Mouse (Mus musculus): ENCODE measurements at regions not wholly inside any gene's neighbourhood (a gene's known extent, or its start where the extent isn't known, plus 50 kb on each side); places are given as distances from the start of the nearest gene placed in this dataset.

DNA sequence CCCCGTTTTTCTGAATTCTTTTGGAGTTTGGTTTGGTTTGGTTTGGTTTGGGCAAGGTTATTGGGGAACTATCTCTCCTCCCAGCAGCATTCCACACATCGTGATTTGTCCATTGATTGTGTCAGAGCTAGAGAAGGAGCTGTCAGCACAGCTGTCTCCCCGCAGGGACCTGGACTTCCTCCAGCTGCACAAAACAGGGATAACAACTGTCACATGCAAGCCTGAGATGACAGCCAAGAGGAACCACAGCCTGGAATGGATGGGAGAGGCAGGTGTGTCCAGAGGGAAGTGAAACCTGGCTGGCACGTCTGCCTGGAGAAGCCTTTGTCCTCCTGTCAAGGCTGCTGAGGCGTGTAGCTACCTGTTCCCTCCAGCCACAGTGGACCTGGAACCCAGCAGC, 274.5 kb upstream of the Sulf2 start:
- TF ChIP-seq EP300 (IDR thresholded peaks at IDR 0.05; ENCODE audit: low read depth) (no peak), CTCF (IDR thresholded peaks at IDR 0.05; ENCODE audit: low read depth) (no peak)

DNA sequence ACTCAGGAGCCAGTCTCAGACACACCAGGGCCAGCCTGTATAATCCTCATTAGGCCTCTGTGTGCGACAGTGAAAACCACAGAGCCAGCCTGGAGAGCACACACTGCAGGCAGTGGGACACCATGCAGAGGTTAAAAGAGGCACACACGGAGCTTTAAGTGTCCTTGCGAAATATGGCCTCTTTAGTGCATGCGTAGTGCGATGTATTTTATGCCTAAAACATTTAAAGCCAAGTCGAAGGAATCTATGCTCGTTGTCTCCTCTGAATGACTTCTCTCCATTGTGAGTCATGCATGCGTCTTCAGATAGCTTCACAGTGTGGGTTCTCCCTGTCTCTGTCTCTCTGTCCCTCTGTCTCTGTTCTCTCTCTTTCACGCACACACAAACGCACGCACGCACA, 274.0 kb upstream of the Sulf2 start:
- Histone ChIP-seq H3K27me3 (ENCODE audit: insufficient read depth, low read length) (no peaks in the 10 kb centered on the region), H3K4me2 (ENCODE audit: low read depth, low read length) (no peak overlapping the region), H3K9ac (replicated peaks) (no peak overlapping the region), H3K4me1 (ENCODE audit: insufficient read depth) (no peaks in the 10 kb centered on the region), H3K27ac (ENCODE audit: low read depth) (no peak overlapping the region), H3K9me3 (ENCODE audit: low read length) (no peaks in the 10 kb centered on the region), H3K36me3 (replicated peaks; ENCODE audit: insufficient read depth, low read length) (no peaks in the 10 kb centered on the region), H3K4me3 (ENCODE audit: low read depth, low read length) (no peak overlapping the region)
- ATAC-seq (no peak), DNase-seq (no peak)
- no peak for TF ChIP-seq EP300 (IDR thresholded peaks at IDR 0.05; ENCODE audit: low read depth)
- no peak for TF ChIP-seq CTCF (IDR thresholded peaks at IDR 0.05; ENCODE audit: low read depth)
- 77% methylated on average over 12 of the region's 12 CpGs for WGBS (ENCODE audit: insufficient replicate concordance)

More for the DNA sequence above, 274.5 kb upstream of the Sulf2 start:
- ATAC-seq, result no peak
- DNase-seq, result no peak
- Histone ChIP-seq H3K27me3 (ENCODE audit: insufficient read depth, low read length) (no peaks in the 10 kb centered on the region), H3K4me1 (ENCODE audit: insufficient read depth) (no peaks in the 10 kb centered on the region), H3K27ac (ENCODE audit: low read depth) (no peak overlapping the region), H3K4me3 (ENCODE audit: low read depth, low read length) (no peak overlapping the region), H3K36me3 (replicated peaks; ENCODE audit: insufficient read depth, low read length) (no peaks in the 10 kb centered on the region), H3K9me3 (ENCODE audit: low read length) (no peaks in the 10 kb centered on the region), H3K9ac (replicated peaks) (no peak overlapping the region), H3K4me2 (ENCODE audit: low read depth, low read length) (no peak overlapping the region)
- 38% methylated on average over 5 of the region's 5 CpGs for WGBS (ENCODE audit: insufficient replicate concordance)

DNA sequence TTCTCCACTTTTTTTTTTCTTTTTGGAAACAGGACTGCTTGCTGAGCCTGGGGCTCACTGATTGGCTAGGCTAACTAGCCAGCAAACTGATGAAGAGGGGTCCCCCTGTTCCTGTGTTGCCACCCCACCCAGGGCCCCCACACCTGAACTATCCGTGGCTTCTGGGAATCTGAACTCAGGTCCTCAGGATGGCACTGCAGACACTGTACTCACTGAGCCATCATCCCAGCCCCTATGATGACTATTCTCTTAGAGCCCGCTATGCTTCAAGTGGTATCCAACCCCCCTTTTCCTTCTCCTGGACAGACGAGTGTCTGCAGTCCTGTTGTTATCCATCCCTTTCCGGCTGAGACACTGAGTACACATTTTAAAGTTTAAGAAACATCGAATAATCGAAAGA, 271.9 kb upstream of the Sulf2 start:
- no peak overlapping the region for H3K4me3 ChIP-seq (ENCODE audit: low read depth, low read length)
- no peak overlapping the region for H3K27ac ChIP-seq (ENCODE audit: low read depth)
- H3K27me3 ChIP-seq (ENCODE audit: insufficient read depth, low read length), result no peaks in the 10 kb centered on the region
- 61% methylated on average over 6 of the region's 6 CpGs for WGBS (ENCODE audit: insufficient replicate concordance)
- no peak for DNase-seq
- H3K9me3 ChIP-seq (ENCODE audit: low read length), result no peaks in the 10 kb centered on the region
- TF ChIP-seq EP300 (IDR thresholded peaks at IDR 0.05; ENCODE audit: low read depth) (no peak), CTCF (IDR thresholded peaks at IDR 0.05; ENCODE audit: low read depth) (no peak)
- no peak overlapping the region for H3K9ac ChIP-seq (replicated peaks)
- no peaks in the 10 kb centered on the region for H3K36me3 ChIP-seq (replicated peaks; ENCODE audit: insufficient read depth, low read length)
- no peaks in the 10 kb centered on the region for H3K4me1 ChIP-seq (ENCODE audit: insufficient read depth)
- H3K4me2 ChIP-seq (ENCODE audit: low read depth, low read length), result no peak overlapping the region
- ATAC-seq, result no peak

DNA sequence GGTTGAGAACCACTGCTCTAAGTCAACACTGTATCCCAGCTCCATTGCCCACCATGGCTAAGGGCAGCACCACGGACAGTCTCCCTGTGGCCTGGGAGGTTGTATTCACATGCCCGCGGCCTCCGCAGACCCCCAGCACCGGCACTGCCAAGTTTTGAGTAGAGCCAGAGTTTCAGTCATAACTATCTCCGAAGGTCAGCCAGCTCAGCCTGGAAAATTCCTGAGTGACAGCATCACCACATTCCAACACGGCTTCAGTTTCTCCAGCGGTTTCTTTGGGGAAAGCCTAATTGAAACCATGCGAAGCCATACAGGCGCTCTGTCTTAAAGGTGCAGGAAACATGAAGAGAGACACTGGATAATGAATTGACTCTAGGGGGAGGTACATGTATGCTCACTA, 271.5 kb upstream of the Sulf2 start:
- Histone ChIP-seq H3K4me3 (ENCODE audit: low read depth, low read length) (no peak overlapping the region), H3K9me3 (ENCODE audit: low read length) (no peaks in the 10 kb centered on the region), H3K27me3 (ENCODE audit: insufficient read depth, low read length) (no peaks in the 10 kb centered on the region), H3K27ac (ENCODE audit: low read depth) (no peak overlapping the region), H3K9ac (replicated peaks) (no peak overlapping the region), H3K4me2 (ENCODE audit: low read depth, low read length) (no peak overlapping the region), H3K36me3 (replicated peaks; ENCODE audit: insufficient read depth, low read length) (no peaks in the 10 kb centered on the region), H3K4me1 (ENCODE audit: insufficient read depth) (no peaks in the 10 kb centered on the region)
- no peak for TF ChIP-seq EP300 (IDR thresholded peaks at IDR 0.05; ENCODE audit: low read depth)
- TF ChIP-seq CTCF (IDR thresholded peaks at IDR 0.05; ENCODE audit: low read depth), result no peak
- WGBS (ENCODE audit: insufficient replicate concordance), result 68% methylated on average over 10 of the region's 10 CpGs
- no peak for ATAC-seq
- DNase-seq, result no peak

DNA sequence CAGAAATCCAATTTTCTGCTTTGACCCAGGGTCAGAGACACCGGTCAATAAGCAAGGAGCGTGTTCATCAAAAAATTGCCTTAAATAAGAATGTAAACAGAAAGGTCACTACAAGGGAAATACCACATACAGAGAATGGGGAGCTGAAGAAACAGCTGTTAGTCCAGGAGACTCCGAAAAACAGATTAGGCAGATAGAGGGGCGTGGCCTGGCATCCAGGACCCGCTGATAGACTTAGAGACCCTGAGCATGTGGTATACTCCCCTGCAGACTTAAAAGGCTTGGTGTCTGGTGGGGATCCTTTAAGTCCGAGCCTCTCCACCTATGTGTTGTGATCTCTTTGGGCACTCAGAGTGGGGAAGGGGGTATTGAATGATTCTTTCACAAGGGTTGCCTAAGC, 271.0 kb upstream of the Sulf2 start:
- Histone ChIP-seq H3K27me3 (ENCODE audit: insufficient read depth, low read length) (no peaks in the 10 kb centered on the region), H3K4me2 (ENCODE audit: low read depth, low read length) (no peak overlapping the region), H3K9ac (replicated peaks) (no peak overlapping the region), H3K4me3 (ENCODE audit: low read depth, low read length) (no peak overlapping the region), H3K9me3 (ENCODE audit: low read length) (no peaks in the 10 kb centered on the region), H3K4me1 (ENCODE audit: insufficient read depth) (no peaks in the 10 kb centered on the region), H3K27ac (ENCODE audit: low read depth) (no peak overlapping the region), H3K36me3 (replicated peaks; ENCODE audit: insufficient read depth, low read length) (no peaks in the 10 kb centered on the region)
- TF ChIP-seq EP300 (IDR thresholded peaks at IDR 0.05; ENCODE audit: low read depth) (no peak), CTCF (IDR thresholded peaks at IDR 0.05; ENCODE audit: low read depth) (no peak)
- WGBS (ENCODE audit: insufficient replicate concordance), result 64% methylated on average over 6 of the region's 6 CpGs
- DNase-seq, result no peak
- no peak for ATAC-seq

DNA sequence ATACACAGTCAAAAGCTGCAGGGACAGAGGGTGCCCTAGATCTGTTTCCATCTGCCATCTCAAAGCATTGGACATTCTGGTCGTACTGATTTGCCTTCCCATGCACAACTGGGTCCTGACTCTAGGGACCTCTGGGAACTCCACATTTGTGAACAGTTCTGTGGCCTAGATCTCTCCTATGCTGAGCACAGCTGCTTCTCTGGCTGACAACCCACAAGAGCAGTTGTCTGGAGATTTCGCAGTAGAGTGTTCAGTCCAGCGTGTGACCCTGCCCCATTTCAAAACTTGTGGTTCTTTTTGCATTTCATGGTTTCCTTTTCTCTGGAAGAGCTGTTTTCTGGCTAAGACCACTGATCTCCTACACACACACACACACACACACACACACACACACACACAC, 269.7 kb upstream of the Sulf2 start:
- TF ChIP-seq EP300 (IDR thresholded peaks at IDR 0.05; ENCODE audit: low read depth) (no peak), CTCF (IDR thresholded peaks at IDR 0.05; ENCODE audit: low read depth) (no peak)
- Histone ChIP-seq H3K9ac (replicated peaks) (no peak overlapping the region), H3K4me1 (ENCODE audit: insufficient read depth) (no peaks in the 10 kb centered on the region), H3K4me2 (ENCODE audit: low read depth, low read length) (no peak overlapping the region), H3K27ac (ENCODE audit: low read depth) (no peak overlapping the region), H3K27me3 (ENCODE audit: insufficient read depth, low read length) (no peaks in the 10 kb centered on the region), H3K36me3 (replicated peaks; ENCODE audit: insufficient read depth, low read length) (no peaks in the 10 kb centered on the region), H3K4me3 (ENCODE audit: low read depth, low read length) (no peak overlapping the region), H3K9me3 (ENCODE audit: low read length) (no peaks in the 10 kb centered on the region)
- no peak for ATAC-seq
- DNase-seq, result no peak
- WGBS (ENCODE audit: insufficient replicate concordance), result 54% methylated on average over 3 of the region's 3 CpGs

DNA sequence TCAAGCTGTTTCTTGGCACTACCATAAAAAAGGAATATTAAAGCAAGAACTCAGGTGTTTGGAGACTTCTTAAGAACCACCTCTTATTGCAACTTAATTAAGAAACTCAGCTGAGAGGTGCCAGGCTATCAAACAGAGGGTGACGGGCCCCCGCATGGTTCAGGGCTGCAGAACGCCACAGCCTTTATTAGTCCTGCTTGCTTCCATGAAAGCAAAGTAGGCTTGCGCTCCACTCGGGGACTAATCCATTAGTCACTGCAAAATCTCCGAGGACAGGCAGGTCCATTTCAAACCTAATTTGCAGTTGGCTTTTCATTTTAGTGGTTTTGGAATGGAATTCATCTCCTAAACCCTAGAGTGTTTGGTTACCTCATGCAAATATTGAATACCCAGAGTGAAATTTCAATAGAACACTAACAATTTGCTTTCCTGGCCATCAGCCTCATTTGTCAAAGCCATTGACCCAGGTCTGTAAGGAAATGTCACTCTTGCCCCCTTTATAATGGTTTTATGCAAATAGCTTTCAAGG, 267.7 kb upstream of the Sulf2 start:
- no peaks in the 10 kb centered on the region for H3K27me3 ChIP-seq (ENCODE audit: insufficient read depth, low read length)
- H3K9me3 ChIP-seq (ENCODE audit: low read length), result no peaks in the 10 kb centered on the region
- H3K27ac ChIP-seq (ENCODE audit: low read depth), result no peak overlapping the region
- no peak overlapping the region for H3K4me3 ChIP-seq (ENCODE audit: low read depth, low read length)
- ATAC-seq, result no peak
- H3K4me2 ChIP-seq (ENCODE audit: low read depth, low read length), result no peak overlapping the region
- H3K9ac ChIP-seq (replicated peaks), result no peak overlapping the region
- H3K36me3 ChIP-seq (replicated peaks; ENCODE audit: insufficient read depth, low read length), result no peaks in the 10 kb centered on the region
- TF ChIP-seq EP300 (IDR thresholded peaks at IDR 0.05; ENCODE audit: low read depth) (no peak), CTCF (IDR thresholded peaks at IDR 0.05; ENCODE audit: low read depth) (no peak)
- 76% methylated on average over 6 of the region's 6 CpGs for WGBS (ENCODE audit: insufficient replicate concordance)
- DNase-seq, result no peak
- no peaks in the 10 kb centered on the region for H3K4me1 ChIP-seq (ENCODE audit: insufficient read depth)

All from liver, postnatal 0 days (tissue).